Mouse (Mus musculus): Measurements from ENCODE around the gene Selenop.

The Selenop gene

DNA sequence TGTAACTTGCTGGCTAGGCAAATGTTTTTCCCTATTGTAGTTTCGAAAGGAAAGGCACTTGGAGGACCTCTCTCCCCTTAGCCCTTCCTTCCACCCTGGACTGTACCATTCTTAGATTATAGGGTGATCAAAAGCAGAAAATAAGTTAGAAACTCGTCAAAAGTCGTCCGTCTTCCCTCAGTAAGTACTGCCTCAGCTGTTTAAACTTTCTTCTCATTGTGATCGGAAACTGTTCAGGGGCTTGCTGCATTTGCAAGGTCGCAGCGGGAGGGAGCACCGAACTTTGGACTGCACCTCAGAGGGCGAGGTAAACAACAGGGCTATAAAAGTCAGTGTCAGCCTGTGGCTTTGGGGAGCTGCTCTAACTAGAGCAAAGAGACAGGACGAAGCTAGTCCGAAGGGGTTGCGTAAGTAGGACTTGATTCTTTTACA is 2.3 kb downstream of the Selenop start:
- DNase-seq (ENCODE audit: low read depth), result peak; percentile 40

DNA sequence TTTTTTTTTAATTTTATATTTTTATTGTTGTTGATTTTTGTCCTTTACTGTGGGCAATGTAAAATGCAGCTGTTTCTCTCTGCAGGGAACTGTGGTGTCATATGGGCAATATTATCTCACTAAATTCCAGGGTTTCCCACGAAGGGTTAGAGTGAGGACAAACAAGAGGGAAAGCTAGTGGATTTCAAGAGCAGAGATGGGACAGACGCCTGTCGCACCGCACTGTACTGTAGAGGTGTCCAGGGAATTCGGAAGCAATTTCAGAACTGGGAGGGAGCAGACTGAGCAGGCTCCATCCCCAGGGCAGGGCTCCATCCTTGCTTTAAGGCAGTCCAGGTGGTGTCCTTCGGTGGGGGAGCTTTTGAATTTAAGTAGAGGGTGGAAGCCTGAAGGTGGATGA is 2.9 kb downstream of the Selenop start:
- no peak for DNase-seq (ENCODE audit: low read depth)

DNA sequence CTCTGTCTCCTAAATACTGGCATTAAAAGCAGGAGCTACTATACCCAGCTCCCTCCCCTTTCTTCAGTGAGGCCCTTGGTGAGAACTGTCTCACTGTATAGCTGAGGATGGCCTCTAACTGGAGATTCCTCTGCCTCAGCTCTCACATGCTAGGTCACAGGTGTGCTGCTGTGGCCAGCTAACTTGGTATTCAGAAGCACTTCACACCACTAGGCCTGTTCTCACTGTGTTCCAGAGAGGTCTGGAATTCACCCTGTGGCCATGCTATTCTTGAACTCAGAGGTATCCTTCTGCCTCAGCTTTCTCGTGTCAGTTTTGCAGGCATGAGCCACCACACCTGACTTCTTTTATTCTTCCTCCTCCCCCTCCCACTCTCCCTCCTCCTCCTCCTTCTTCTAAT is 4.8 kb downstream of the Selenop start:
- DNase-seq (ENCODE audit: low read depth), result no peak

DNA sequence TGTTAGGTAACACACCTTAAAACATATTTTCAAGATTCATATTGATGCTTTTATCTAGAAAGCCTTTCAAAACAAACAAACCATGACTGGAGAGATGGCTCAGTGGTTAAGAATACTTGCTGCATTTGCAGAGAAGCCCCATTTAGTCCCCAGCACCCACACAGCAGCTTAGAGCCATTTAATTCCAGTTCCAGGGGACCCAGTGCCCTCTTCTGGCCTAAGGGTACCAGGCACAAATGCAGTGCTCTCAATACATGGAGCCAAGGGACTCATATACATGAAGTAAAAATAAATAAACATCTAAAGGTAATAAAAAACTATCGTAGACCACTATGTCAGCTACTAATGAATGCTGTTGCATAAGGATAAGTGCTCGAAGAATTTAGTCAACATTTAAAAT is 9.0 kb downstream of the Selenop start:
- DNase-seq (ENCODE audit: low read depth), result no peak

DNA sequence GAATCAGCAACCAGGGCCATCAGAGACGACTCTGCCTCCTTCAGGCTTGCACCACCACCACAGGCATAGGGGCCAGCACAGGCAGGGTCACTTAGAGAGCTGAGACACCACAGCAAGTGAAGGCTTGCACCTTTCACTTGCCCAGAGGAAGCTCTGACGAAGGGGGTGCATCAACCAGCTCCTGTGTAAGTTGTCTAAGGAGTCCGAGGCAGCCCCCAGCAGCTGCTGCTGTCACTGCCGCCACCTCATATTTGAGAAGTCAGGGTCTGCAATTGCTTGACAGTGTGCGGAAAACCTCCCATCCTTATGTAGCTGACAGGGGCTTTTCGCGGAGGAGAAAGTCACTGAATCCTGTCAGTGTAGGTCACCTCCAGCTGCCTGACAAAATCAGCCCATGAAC is 10.9 kb downstream of the Selenop start:
- DNase-seq (ENCODE audit: low read depth), result no peak

DNA sequence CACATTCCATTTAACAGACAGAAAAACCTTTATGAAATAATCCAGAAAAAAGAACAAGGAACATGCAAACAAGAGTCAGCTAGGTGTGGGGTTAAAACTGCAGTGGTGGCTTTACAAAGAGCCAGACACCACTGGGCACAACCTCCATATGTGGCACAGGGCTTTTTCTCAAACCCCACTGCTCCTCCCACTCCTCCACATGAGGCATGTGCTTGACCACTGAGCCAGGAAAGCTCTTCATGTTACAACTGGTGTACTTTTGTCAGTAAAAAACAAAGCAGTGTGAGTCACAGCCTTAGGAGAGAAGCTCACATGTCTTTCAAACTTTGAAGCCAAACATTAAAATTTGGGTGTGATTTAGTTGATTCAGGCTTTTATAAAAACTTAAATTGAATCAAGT is 12.9 kb downstream of the Selenop start:
- no peak for DNase-seq (ENCODE audit: low read depth)

DNA sequence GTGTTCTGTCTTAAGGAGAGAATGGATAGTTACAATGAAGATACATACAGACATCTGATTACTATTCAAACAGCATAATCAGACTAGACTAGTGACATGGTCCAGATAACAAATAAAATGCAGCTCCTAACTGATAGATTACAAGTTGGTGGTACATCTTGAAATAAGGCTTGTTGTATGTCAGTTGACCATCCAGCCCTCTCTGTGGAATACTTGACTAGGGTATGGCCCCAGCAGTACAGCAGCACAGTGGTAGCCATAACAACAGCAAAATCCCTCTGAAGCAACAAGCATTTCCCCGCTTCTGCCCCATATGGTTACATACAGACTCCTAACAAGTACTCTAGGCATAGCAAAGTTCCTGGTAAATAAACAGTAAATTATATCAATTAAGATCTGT is 13.4 kb downstream of the Selenop start:
- DNase-seq (ENCODE audit: low read depth), result no peak

DNA sequence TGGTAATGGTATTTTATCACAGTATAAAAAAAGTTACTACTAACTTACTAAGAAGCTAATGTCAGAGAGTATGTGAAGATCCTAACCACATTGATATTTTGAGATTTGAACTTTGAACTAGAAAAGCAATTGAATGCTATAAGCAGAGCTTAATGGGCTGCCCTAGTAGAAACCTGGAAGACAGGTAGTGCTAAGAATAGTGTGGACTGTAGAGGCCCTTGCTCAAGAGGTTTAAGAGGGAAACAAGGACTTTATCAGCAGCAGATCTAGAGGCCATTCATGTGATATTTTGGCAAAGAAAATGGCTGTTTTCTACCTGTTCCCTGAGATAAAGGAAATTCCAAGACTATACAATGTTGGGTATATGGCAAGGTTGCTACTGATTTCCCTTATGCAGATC is 17.7 kb downstream of the Selenop start:
- DNase-seq (ENCODE audit: low read depth), result no peak

DNA sequence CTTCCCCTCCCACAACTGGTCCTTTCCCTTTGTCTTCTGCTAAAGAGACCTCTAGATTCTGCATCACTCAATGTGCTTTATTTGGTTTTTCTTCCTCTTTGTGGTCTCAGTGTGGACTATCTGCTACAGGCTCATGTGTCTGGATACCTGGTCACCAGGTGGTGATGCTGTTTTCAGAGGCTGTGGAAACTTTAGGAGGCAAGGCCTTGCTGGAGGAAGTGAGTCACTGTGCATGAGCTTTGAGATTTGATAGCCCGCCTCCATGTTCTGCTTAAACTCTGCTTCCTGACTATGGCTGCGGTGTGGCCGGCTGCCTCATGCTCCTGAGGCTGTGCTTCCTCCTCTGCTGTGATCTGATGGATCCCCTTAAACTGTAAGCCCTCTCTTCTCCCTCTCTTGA is 22.1 kb downstream of the Selenop start:
- no peak for DNase-seq (ENCODE audit: low read depth)

DNA sequence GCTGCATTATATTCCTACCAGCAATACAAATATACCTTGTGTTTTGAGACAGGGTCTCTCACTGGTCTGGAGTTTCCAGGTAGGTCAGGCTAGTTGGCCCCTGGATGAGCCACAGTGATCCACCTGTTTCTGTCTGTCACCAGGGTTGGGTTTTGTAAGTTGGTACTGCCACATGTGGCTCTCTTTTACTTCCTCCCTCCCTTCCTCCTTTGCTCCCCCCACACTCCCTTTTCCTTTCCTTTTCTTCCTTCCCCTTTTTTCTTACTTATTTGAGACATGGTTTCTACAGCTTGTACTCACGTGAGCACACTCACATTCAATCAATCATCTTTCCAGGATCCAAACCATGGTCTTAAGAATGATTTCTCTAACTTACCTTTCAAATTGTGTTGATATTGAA is 25.1 kb downstream of the Selenop start:
- no peak for DNase-seq (ENCODE audit: low read depth)

DNA sequence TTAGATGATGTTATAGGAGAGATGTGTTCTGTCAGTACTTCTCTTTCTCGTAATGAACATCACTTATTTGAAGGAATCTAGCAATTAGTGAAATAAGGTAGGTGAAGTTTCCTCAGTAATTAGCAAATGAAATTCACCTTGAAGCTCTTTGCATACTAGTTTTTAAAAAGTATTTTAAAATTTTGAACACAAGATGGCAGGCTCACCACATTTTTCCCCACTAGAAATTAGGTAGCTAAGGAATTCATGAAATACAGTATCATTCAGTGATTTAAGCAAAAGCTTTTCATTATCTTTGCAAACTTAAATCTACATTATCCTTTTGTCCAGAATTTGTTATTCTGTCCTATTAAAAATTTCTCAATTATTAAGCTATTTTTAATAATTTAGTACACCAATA is 27.6 kb downstream of the Selenop start:
- no peak for DNase-seq (ENCODE audit: low read depth)

DNA sequence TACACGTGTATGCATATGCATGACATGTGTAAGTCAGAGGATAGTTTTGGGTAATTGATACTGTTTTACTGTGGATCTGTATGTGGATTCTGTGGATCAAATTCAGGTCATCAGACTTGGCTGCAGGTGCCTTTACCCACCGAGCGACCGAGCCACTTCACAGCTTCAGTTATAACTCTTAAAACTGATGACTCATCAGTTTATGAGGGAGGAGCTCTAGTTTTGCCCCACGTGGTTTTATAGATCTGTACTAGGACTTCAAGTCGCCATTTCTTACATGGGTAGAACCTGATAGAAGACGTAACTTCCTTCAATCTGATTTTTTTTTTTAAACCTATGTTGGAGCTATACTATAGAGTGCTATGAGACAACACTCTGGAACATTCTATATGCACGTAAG is 29.3 kb downstream of the Selenop start:
- no peak for DNase-seq (ENCODE audit: low read depth)

DNA sequence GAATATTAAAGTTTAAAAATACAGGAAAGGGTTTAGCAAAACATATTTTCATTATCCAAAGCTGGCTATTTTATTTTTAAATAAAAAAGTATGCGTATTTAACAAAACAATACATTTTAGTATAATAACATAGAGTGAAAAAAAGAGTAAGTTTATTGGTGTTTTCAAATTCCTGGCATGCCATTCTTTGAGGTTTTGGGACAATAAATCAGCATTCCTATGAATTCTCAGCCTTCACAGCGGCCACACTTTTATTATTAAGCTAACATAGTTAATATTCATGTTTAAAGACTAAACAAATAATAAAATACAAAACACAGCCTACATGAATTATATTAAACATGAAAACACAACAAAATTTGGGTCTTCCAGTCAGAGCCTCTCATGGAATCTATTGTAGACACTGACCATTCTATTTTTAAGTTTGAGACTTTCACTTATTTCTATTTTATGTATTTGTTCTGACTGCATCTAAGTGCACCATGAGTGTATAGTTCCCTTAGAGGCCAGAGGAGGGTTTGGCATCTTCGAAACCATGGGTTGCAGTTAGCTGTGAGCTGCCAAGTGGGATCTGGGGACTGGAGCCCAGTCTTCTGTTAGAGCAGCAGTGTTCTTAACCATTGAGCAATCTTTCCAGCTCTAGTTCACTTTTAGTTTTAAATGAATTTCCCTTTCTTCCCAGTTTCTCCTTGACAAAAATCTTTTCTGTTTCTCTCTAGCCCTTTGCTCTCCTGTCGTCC is 32.2 kb downstream of the Selenop start:
- no peak for DNase-seq (ENCODE audit: low read depth)

DNA sequence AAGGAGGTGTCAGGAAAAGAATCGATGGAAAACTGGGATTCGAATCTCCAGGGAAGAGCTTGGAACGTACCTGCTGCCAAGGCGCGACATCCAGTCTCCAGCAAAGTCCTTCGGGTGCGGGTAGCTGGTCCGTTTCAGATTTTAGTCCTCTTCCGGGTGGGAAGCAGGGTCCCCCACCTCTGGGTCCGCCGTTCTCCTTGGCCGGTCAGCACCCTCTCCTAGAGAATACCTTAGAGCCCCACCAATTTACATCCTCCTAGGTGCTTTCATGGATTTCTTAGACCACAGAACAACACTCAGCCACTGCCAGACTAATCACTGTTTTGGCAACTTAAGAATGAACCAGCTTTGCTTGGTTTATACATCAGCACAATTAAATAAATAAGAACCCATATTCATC is 35.1 kb downstream of the Selenop start, which contains the start of gene Ccdc152:
Gene Ccdc152, minus strand, starts transcription at position 101 of the 400 bp plus-strand sequence.
- DNase-seq (ENCODE audit: low read depth), result no peak

DNA sequence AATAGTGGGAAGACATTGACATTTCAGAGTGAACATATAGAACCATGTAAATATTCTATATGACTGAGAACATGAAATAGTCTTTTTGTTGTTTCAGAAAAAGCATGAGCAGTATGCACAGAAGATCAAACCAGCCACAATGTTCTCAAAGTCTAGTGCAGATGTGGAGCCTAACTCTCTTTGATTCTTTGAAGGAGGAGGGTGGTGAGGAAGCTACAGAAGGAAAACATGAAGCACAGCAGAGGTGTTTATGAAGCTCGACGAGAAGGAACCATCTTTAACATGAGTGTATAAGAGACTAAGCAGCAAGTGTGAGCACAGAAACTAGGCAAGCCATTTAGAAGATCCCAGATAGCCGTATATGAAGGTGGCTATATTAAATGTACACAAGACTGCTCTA is 41.5 kb downstream of the Selenop start:
- no peak for DNase-seq (ENCODE audit: low read depth)

DNA sequence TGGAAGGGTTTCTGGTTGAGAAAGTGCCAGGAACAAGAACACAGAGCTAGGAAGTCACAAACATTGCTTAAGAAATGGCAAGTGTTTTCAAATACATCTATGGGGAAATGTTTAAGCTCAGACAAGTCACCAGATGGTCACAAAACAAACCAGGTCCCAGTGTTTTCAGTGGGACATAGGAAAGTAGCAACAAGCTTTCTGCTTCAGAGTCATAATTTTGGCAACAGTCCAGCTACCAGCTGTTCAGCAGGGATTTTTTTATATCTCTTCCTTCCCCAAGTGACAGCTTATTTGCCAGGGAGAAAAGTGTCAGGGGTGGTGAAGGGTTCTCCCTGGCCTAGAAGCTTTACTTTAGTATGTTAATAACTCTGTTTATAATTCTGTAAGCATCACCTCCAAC is 44.6 kb downstream of the Selenop start:
- DNase-seq (ENCODE audit: low read depth), result no peak

DNA sequence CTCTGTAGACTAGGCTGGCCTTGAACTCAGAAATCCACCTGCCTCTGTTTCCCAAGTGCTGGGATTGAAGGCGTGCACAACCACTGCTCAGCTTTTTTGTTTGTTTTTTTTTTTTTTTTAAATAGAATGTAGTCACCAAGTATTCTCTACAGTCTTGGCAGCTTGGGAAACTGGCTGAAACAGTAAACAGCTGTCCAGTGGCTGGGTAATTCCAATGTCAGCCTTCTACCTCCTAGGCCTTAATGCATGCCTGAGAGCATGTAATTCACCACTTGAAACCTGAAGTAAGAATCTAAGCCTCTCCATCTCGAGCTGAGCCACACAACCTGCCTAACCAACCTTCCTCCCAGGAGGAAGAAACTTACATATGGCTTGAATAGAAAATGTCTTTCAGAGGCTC is 48.3 kb downstream of the Selenop start:
- no peak for DNase-seq (ENCODE audit: low read depth)

DNA sequence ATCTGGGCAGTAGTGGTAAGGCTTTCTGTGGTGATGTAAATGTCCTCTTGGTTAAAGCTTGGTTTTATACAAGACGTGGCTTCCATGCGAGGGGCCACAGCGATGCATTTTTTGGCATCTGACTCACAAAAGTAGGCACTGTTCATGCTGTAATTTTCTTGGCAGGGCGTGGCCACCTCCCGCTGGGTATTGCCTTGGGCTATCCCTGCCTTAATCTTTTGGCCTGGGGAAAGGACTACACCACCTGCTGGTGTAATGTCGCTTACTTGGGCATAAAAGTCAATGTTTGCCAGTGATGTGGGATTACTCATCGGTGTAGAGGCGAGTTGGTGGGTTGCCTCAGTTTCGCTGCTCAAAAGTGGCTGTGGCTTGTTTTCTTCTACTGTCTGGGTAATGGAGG is 51.6 kb downstream of the Selenop start:
- DNase-seq (ENCODE audit: low read depth), result no peak

DNA sequence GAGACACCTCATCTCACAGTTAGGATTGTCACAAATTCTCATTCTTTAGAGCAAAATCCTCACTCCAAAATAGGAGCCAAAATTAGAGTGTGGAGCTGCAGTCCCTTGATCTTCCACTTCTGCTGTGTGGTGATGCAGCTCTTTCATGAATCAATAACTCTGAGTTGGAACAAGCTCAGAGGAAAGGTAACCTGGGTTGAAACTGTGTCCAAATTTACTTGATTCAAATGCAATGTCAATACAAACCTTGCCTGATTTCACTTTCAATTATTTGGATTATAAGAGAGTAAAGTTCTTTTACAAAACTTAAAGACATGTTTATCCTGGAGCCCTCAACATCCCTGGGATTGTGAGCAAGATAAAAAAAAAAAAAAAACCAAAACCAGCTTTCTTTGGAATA is 54.7 kb downstream of the Selenop start:
- DNase-seq (ENCODE audit: low read depth), result no peak
